ENCODE assay signal across 25 mouse cellular contexts in genomic region chr1:12286026-12286425, GRCm38 (mm10).
DNase-seq lines count a peak whose midpoint lies in the region; ATAC-seq and TF ChIP-seq lines count a peak whose summit lies in the region.
"Had no signal": no experiment of that assay in that cellular context is flagged by ENCODE, and none has a peak within 500 bp of the region (broad histone marks: within the 10 kb centered on the region; RNA-seq: fewer than 3 reads in every experiment).

No protein-coding gene starts in this region.

- 66% methylated on average over 3 of the region's 3 CpGs for WGBS in forebrain, postnatal 0 days
- 90% methylated on average over 3 of the region's 3 CpGs for WGBS in forebrain, embryonic 13.5 days
- WGBS in embryonic facial prominence, embryonic 10.5 days, result 68% methylated on average over 3 of the region's 3 CpGs
- WGBS in embryonic facial prominence, embryonic 15.5 days, result 52% methylated on average over 3 of the region's 3 CpGs

- no peak overlapping the region for H3K27ac ChIP-seq in forebrain, postnatal 0 days (ENCODE audit: low read depth, low read length)
- H3K27ac ChIP-seq in forebrain, embryonic 13.5 days, result no peak overlapping the region
- H3K27ac ChIP-seq in embryonic facial prominence, embryonic 10.5 days (replicated peaks), result no peak overlapping the region
- no peak overlapping the region for H3K27ac ChIP-seq in embryonic facial prominence, embryonic 15.5 days (replicated peaks)
- H3K27ac ChIP-seq: forebrain, embryonic 15.5 days; heart, adult 2 months; heart, embryonic 13.5 days; hindbrain, embryonic 12.5 days; hindbrain, postnatal 0 days; kidney, embryonic 15.5 days; layer of hippocampus, adult 2 months; left cerebral cortex, adult 2 months; liver, embryonic 12.5 days; midbrain, embryonic 12.5 days had no signal

- H3K4me1 ChIP-seq in forebrain, postnatal 0 days (ENCODE audit: insufficient read depth), result no peaks in the 10 kb centered on the region
- H3K4me1 ChIP-seq in forebrain, embryonic 13.5 days, result no peaks in the 10 kb centered on the region
- H3K4me1 ChIP-seq in embryonic facial prominence, embryonic 10.5 days, result 0 out of 2 replicates have a peak, but pooled peaks cover 4% of the 10 kb centered on the region
- no peaks in the 10 kb centered on the region for H3K4me1 ChIP-seq in embryonic facial prominence, embryonic 15.5 days
- H3K4me1 ChIP-seq: forebrain, embryonic 15.5 days; heart, embryonic 13.5 days; hindbrain, embryonic 12.5 days; liver, embryonic 12.5 days; megakaryocyte, embryonic 14.5 days; midbrain, embryonic 12.5 days had no signal

- H3K9ac ChIP-seq in forebrain, postnatal 0 days, result no peak overlapping the region
- H3K9ac ChIP-seq in forebrain, embryonic 13.5 days, result no peak overlapping the region
- no peak overlapping the region for H3K9ac ChIP-seq in embryonic facial prominence, embryonic 15.5 days
- H3K9ac ChIP-seq: forebrain, embryonic 15.5 days; heart, embryonic 13.5 days; hindbrain, embryonic 12.5 days; kidney, embryonic 15.5 days; liver, embryonic 12.5 days; liver, postnatal 0 days; midbrain, embryonic 12.5 days had no signal

- H3K9me3 ChIP-seq in forebrain, postnatal 0 days (ENCODE audit: low read length), result no peaks in the 10 kb centered on the region
- no peaks in the 10 kb centered on the region for H3K9me3 ChIP-seq in forebrain, embryonic 13.5 days (replicated peaks)
- H3K9me3 ChIP-seq in embryonic facial prominence, embryonic 10.5 days, result no peaks in the 10 kb centered on the region
- H3K9me3 ChIP-seq in embryonic facial prominence, embryonic 15.5 days (replicated peaks), result no peaks in the 10 kb centered on the region
- H3K9me3 ChIP-seq: forebrain, embryonic 15.5 days; heart, embryonic 13.5 days; hindbrain, embryonic 12.5 days; kidney, embryonic 15.5 days; liver, embryonic 12.5 days; megakaryocyte, embryonic 14.5 days; midbrain, embryonic 12.5 days had no signal

- no peak overlapping the region for H3K4me3 ChIP-seq in forebrain, postnatal 0 days (ENCODE audit: low read depth, low read length)
- H3K4me3 ChIP-seq in forebrain, embryonic 13.5 days, result no peak overlapping the region
- H3K4me3 ChIP-seq in embryonic facial prominence, embryonic 10.5 days, result no peak overlapping the region
- H3K4me3 ChIP-seq in embryonic facial prominence, embryonic 15.5 days (replicated peaks), result no peak overlapping the region
- H3K4me3 ChIP-seq: forebrain, embryonic 15.5 days; heart, adult 2 months; heart, embryonic 13.5 days; hindbrain, embryonic 12.5 days; kidney, embryonic 15.5 days; layer of hippocampus, adult 2 months; left cerebral cortex, adult 2 months; liver, embryonic 12.5 days; megakaryocyte, embryonic 14.5 days; midbrain, embryonic 12.5 days had no signal

- no peak for ATAC-seq in forebrain, postnatal 0 days
- ATAC-seq in forebrain, embryonic 13.5 days, result no peak
- ATAC-seq in embryonic facial prominence, embryonic 15.5 days (ENCODE audit: insufficient number of reproducible peaks, low FRiP score, low TSS enrichment, low read depth), result 0 out of 2 replicates have a peak, but pooled peaks have one; percentile 4
- no peak for ATAC-seq in inflammation-experienced regulatory T-cells, adult 6 months
- ATAC-seq: forebrain, embryonic 15.5 days; hindbrain, postnatal 0 days; intestine, embryonic 16.5 days; liver, embryonic 12.5 days; liver, postnatal 0 days had no signal

- no peak overlapping the region for H3K4me2 ChIP-seq in forebrain, postnatal 0 days (ENCODE audit: low read depth)
- H3K4me2 ChIP-seq in forebrain, embryonic 13.5 days, result no peak overlapping the region
- H3K4me2 ChIP-seq in embryonic facial prominence, embryonic 15.5 days (replicated peaks), result no peak overlapping the region
- H3K4me2 ChIP-seq: forebrain, embryonic 15.5 days; heart, embryonic 13.5 days; hindbrain, embryonic 12.5 days; kidney, embryonic 15.5 days; liver, embryonic 12.5 days; midbrain, embryonic 12.5 days had no signal

- no peaks in the 10 kb centered on the region for H3K36me3 ChIP-seq in forebrain, postnatal 0 days (ENCODE audit: insufficient read depth)
- no peaks in the 10 kb centered on the region for H3K36me3 ChIP-seq in forebrain, embryonic 13.5 days (ENCODE audit: poor library complexity, severe bottlenecking)
- H3K36me3 ChIP-seq in embryonic facial prominence, embryonic 10.5 days (replicated peaks), result no peaks in the 10 kb centered on the region
- no peaks in the 10 kb centered on the region for H3K36me3 ChIP-seq in embryonic facial prominence, embryonic 15.5 days
- H3K36me3 ChIP-seq: forebrain, embryonic 15.5 days; heart, embryonic 13.5 days; hindbrain, embryonic 12.5 days; kidney, embryonic 15.5 days; liver, embryonic 12.5 days; midbrain, embryonic 12.5 days had no signal

- intact Hi-C loops in left cerebral cortex, postnatal 4 days (cut with DNase I), result no loop called here

- H3K27me3 ChIP-seq in forebrain, postnatal 0 days (ENCODE audit: insufficient read depth, low read length), result no peaks in the 10 kb centered on the region
- H3K27me3 ChIP-seq in forebrain, embryonic 13.5 days, result no peaks in the 10 kb centered on the region
- H3K27me3 ChIP-seq in embryonic facial prominence, embryonic 10.5 days (replicated peaks; ENCODE audit: low read depth, poor library complexity, severe bottlenecking), result no peaks in the 10 kb centered on the region
- H3K27me3 ChIP-seq in embryonic facial prominence, embryonic 15.5 days, result no peaks in the 10 kb centered on the region
- H3K27me3 ChIP-seq: forebrain, embryonic 15.5 days; heart, embryonic 13.5 days; hindbrain, embryonic 12.5 days; kidney, embryonic 15.5 days; liver, embryonic 12.5 days; megakaryocyte, embryonic 14.5 days; midbrain, embryonic 12.5 days had no signal

- DNase-seq in forebrain, postnatal 0 days, result peak; percentile 3
- peak; percentile 1 for DNase-seq in left cerebral cortex, postnatal 4 days
- DNase-seq in left cerebral cortex, adult 9 months (ENCODE audit: low spot score in 2 of 2), result no peak
- DNase-seq in embryonic facial prominence, embryonic 10.5 days (ENCODE audit: low spot score), result peak; percentile 20
- DNase-seq: B cell, adult 2 months; cerebellum, adult 2 months; heart, adult 2 months; liver, postnatal 0 days; lung, postnatal 36 days; right cerebral cortex, postnatal 14 days; thymus, postnatal 14 days had no signal

- no peak for TF ChIP-seq CTCF in forebrain, postnatal 0 days (IDR thresholded peaks at IDR 0.05; ENCODE audit: low read depth)

Comparison
In these comparisons a context has a peak if more than half of its experiments do, and no peak if none do; other contexts are left out.
1. DNase-seq: peak in forebrain, postnatal 0 days (single experiment), left cerebral cortex, postnatal 4 days (single experiment) and embryonic facial prominence, embryonic 10.5 days (single experiment); none in left cerebral cortex, adult 9 months (0 of 2).